Mouse (Mus musculus): ENCODE results near the gene Amhr2. TPM values are rescaled to one million over a fixed set of nuclear protein-coding genes. Genes with fewer than 3 reads are reported as not detected.

Amhr2 gene
- polyA plus RNA-seq (2012; rRNA removed): 0.48 and 0.53 TPM in 2 replicates

DNA sequence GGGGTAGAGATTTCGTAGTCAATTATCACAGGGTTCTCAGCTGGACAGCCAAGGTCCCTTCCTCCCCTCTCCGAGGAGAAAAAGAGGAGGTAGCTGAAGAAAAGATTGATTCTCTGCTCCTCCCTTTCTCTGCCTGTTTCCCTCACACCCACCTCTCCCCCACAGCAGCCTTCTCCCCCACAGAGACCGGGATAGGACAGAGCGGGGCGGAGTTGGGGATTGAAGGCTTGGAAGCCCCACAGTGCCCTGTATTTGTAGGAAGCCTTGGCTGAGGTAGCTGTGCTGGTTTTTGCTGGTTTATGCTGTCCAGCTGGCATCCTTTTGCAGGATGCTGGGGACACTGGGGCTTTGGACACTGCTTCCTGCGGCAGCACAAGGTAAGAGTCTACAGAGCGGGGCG is at the start of gene Amhr2:
Gene Amhr2, plus strand, starts transcription at position 222 of the 400 bp plus-strand sequence.
- DNase-seq (ENCODE audit: low read depth): no peak
- TF ChIP-seq POLR2A (IDR thresholded peaks at IDR 0.05; ENCODE audit: borderline replicate concordance, extremely low read depth, insufficient read depth, insufficient read length, poor library complexity, severe bottlenecking) (no peak), CTCF (IDR thresholded peaks at IDR 0.05; ENCODE audit: borderline replicate concordance, extremely low read depth, insufficient read depth, insufficient read length) (no peak)

DNA sequence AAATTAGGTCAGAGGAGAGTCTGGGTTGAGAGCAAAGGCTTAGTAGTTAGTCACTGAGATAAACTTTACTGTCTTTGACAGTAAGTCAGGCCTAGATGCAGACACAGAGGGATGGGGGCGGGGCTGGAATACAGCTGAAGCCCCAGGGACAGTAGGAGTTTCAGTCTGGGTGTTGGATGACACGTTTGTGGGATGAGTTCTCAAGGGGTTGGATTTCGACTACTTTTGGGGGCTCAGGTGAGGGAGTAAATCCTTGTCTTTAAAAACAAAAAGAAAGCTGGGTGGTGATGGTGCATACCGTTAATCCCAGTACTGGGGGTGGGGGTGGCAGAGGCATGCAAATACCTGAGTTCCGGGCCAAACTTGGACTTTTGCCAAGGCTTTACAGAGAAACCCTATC is 46.5 kb upstream of the Amhr2 start:
- TF ChIP-seq CTCF (IDR thresholded peaks at IDR 0.05; ENCODE audit: borderline replicate concordance, extremely low read depth, insufficient read depth, insufficient read length) (no peak), POLR2A (IDR thresholded peaks at IDR 0.05; ENCODE audit: borderline replicate concordance, extremely low read depth, insufficient read depth, insufficient read length, poor library complexity, severe bottlenecking) (no peak)
- DNase-seq (ENCODE audit: low read depth): no peak

DNA sequence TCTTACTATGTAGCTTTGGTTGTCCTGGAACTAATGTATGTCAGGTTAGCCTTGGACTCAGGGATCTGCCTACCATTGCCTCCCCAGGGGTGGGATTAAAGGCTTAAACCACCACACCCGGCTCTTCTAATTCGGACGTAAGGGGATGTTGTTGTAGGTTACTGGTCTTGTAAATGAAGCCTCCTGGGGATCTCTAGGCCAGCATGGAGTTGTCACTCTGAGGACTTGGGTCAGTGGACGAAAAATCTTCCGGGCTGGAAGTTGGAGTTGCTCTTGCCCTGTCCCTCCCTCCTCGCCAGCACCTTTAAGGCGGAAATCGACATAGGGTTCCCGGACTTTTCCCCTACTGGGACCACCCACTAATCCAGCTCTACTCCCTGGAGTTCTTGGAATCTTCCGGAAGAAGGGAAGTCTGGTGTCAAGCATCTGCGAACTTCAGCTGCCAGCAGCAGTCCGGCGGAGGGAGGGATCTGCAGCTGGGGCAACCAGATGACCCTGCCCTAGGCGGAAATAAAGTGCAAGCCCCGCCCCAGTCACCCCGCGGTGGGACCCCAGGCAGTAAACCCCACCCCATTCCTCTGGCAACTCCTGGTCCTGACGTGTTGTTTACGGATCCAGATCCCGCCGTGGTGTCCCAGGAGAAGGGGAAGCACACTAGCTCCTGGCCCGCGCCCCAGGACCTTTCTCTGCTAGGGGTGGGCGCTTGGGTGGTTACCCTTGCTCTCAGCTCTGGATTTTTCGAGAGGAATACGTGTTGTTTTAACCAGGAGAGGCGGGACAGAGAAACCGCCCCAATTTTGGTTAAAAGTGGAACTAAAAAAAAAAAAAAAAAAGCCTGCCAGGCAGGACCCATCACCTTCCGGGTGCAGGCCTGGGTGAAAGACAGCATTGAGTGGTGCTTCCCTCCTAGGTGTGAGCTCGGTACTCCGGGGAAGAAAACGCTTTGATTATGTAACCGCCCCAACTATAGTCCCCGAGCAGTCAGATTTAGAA is 45.6 kb upstream of the Amhr2 start:
- TF ChIP-seq POLR2A (IDR thresholded peaks at IDR 0.05; ENCODE audit: borderline replicate concordance, extremely low read depth, insufficient read depth, insufficient read length, poor library complexity, severe bottlenecking): no peak
- no peak for TF ChIP-seq CTCF (IDR thresholded peaks at IDR 0.05; ENCODE audit: borderline replicate concordance, extremely low read depth, insufficient read depth, insufficient read length)
- DNase-seq (ENCODE audit: low read depth): peak; percentile 73

DNA sequence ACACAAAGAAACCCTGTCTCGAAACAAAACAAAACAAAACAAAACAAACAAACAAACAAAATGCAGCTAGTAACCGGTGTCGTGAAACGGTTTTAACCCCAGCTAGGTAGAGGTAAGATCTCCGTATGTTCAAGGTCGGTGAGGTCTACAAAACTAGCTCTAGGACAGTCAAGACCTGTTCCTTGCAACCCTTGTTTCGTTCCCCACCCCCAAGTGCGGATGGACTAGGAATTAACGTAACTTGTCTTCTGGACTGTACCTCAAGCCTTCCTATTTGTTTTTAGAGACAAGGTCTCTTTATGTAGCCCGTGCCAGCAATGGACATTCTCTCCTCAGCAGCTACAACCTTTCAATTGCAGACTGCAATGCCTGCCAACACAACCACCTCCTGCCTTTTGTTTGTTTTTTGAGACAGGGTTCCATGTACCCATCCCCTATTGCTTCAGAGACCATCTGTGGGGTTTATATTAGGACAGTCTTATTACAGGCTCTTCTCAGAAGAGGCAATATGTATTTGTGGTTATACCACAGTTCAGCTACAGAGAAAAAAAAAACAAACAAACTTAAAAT is 44.6 kb upstream of the Amhr2 start:
- no peak for DNase-seq (ENCODE audit: low read depth)
- no peak for TF ChIP-seq CTCF (IDR thresholded peaks at IDR 0.05; ENCODE audit: borderline replicate concordance, extremely low read depth, insufficient read depth, insufficient read length)
- no peak for TF ChIP-seq POLR2A (IDR thresholded peaks at IDR 0.05; ENCODE audit: borderline replicate concordance, extremely low read depth, insufficient read depth, insufficient read length, poor library complexity, severe bottlenecking)

DNA sequence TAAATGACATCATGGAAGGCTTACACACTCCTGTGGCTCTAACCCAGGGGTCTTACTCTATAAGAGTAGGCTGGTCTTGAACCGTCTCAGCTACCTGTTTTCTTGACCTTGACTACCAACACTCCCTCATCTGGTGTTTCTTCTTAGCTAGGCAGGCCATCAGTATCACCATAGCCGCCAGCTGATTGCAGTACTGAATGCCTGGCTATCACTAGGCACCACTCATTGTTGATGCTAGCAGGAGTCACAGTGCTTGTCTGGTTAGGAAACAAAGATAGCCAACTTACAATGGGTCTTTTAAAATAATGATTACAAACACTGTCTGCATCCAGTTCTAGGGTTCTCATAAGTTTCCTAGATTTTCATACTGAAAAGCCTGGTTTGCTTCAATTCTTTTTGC is 43.9 kb upstream of the Amhr2 start:
- TF ChIP-seq CTCF (IDR thresholded peaks at IDR 0.05; ENCODE audit: borderline replicate concordance, extremely low read depth, insufficient read depth, insufficient read length): no peak
- TF ChIP-seq POLR2A (IDR thresholded peaks at IDR 0.05; ENCODE audit: borderline replicate concordance, extremely low read depth, insufficient read depth, insufficient read length, poor library complexity, severe bottlenecking): no peak

DNA sequence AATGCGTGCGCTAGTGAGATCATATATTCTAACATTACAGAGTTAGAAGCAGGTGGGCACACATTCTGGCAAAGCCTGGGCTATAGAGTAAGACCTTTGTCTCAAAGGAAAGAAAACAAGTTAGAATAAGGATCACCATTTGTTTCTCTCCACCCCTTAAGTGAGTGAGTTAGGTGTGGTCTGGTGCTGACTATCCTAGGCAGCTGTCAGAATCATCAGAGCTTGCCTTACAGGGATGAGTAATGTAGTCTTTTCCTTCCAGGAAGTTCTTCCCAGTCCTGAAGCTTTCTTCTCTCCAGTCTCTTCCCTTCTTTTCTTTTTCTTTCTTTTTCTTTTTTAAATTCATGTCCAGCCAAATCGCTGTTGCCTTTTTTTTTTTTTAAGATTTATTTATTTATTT is 43.0 kb upstream of the Amhr2 start:
- DNase-seq (ENCODE audit: low read depth): no peak

More for the DNA sequence above, 43.9 kb upstream of the Amhr2 start:
- no peak for DNase-seq (ENCODE audit: low read depth)

DNA sequence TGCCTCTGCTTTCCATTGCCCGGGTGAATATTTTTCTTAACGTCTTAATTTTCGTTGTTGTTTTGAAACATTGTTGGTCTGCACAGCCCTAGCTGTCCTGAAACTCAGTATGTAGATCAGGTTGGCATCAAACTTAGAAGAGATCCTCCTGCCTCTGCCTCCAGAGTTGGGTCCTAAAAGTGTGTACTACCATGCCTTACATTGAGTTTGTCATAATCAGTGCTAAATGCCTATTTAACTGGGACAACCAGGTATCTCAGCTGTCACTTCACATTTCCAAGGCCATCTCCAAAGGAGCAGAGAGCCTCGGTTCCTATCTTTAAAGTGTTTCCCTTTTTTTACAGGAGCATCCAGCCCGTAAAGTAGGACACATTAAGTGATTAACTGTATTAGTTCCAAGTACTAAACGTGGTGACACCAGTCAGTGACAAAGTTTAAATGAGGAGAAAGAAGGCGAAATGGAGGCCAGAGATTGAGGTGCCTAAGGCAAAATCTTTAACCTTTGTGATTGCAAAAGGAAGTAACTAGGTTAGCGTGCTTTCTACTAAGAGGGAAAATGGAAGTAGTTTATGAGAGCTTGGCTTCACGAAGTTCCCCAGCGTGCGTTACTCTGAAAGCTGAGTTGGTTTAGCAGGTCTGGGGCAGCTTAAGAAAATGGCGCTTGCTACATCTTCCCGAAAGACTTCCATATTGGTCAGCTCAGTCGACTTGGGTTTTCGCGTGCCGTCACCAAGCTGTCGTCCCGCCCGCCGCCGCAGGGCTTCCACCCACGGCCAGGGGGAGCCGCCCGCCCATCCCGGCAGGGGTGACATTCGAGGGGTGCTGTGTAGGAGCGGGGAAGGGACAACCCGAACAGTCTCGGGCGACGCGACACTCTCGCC is 40.3 kb upstream of the Amhr2 start:
- DNase-seq (ENCODE audit: low read depth): no peak
- TF ChIP-seq CTCF (IDR thresholded peaks at IDR 0.05; ENCODE audit: borderline replicate concordance, extremely low read depth, insufficient read depth, insufficient read length): peak; percentile 45; the same call in 1 of the 2 replicates
- TF ChIP-seq POLR2A (IDR thresholded peaks at IDR 0.05; ENCODE audit: borderline replicate concordance, extremely low read depth, insufficient read depth, insufficient read length, poor library complexity, severe bottlenecking): no peak

More for the DNA sequence above, 43.0 kb upstream of the Amhr2 start:
- TF ChIP-seq CTCF (IDR thresholded peaks at IDR 0.05; ENCODE audit: borderline replicate concordance, extremely low read depth, insufficient read depth, insufficient read length) (no peak), POLR2A (IDR thresholded peaks at IDR 0.05; ENCODE audit: borderline replicate concordance, extremely low read depth, insufficient read depth, insufficient read length, poor library complexity, severe bottlenecking) (no peak)

DNA sequence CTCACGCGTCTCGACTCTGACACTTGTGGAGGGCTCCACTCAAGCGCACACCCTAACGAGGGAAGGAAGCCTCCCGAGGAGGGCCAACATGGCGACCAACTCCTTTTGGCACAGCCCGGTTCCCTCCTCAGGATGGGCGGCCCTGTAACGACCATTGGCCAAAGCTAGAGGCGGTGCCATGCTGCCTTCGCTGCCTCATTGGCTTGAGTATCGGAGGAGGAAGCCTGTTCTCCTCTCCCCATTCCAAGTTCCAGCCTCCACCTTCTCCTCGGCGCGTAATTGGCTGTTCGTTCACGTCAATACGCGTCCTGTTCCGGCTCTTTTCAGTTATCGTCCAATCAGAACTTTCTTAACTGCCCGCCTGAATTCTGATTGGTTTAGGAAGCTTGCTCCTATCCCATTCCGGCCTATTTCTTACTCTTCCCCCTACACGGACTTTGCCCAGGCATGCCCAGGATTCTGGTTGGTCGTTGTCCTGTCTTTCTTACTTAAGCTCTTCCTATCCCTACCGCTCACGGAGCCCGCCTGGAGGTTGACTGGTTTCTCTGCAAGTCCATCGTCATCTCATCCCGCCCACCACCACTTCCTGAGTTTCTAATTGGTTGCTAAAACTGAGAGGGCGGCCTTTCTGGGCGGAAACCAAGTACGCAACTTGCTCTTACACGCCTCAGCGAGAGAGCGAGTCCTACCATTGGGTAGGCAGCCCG is 39.5 kb upstream of the Amhr2 start, which contains the start of gene Sp1:
Gene Sp1, plus strand, starts transcription at position 655 of the 707 bp plus-strand sequence.
- TF ChIP-seq POLR2A (IDR thresholded peaks at IDR 0.05; ENCODE audit: borderline replicate concordance, extremely low read depth, insufficient read depth, insufficient read length, poor library complexity, severe bottlenecking): peak; percentile 94; the same call in 1 of the 2 replicates
- no peak for TF ChIP-seq CTCF (IDR thresholded peaks at IDR 0.05; ENCODE audit: borderline replicate concordance, extremely low read depth, insufficient read depth, insufficient read length)
- peak; percentile 100 for DNase-seq (ENCODE audit: low read depth)

DNA sequence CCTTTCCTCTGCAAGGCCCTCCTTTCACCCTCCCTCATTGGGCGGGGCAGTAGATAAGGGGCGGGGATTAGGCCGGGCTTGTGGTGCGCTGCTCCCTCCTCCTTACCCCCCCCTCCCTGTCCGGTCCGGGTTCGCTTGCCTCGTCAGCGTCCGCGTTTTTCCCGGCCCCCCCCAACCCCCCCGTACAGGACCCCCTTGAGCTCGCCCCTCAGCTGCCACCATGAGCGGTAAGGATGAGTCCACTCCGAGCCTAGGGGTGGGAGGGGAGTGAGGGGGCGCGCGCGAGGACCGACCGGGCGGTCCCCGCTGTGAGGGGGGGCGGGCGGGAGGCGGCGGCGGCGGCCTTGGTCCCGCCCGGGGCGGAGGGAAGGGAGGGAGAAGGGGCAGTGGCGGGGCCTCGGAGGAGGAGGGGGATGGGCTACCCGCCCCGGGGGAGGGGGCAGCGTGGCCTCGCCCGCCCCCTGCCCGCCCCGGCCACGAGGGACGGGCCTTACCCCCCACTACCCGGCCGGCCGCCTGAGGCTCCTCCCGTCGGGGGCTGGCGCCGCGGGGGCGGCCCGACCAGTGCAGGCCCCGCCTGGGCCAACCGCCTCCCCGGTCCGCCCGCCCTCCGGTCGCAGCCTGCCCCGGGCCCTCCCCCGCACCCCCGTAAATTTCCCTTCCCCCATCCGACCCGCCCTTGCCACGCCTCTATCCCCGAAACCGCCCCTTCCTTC is 38.8 kb upstream of the Amhr2 start:
- TF ChIP-seq POLR2A (IDR thresholded peaks at IDR 0.05; ENCODE audit: borderline replicate concordance, extremely low read depth, insufficient read depth, insufficient read length, poor library complexity, severe bottlenecking): 0 out of 2 replicates have a peak, but pooled peaks have one; percentile 19
- no peak for TF ChIP-seq CTCF (IDR thresholded peaks at IDR 0.05; ENCODE audit: borderline replicate concordance, extremely low read depth, insufficient read depth, insufficient read length)
- peak; percentile 67 for DNase-seq (ENCODE audit: low read depth)
